Mouse (Mus musculus) MN1 (cell line): ENCODE measurements around the gene Foxj3.
"Not testable (repeated sequence)": the region's sequence is repeated elsewhere in the genome, so short reads cannot be mapped to it uniquely, and the experiment has no call there.

Source experiments
- DNase-seq: peaks from one replicate; pipeline ENCODE4 v3.0.0-alpha.2; 2016; ENCODE audit warnings: low spot score

Foxj3 gene

DNA sequence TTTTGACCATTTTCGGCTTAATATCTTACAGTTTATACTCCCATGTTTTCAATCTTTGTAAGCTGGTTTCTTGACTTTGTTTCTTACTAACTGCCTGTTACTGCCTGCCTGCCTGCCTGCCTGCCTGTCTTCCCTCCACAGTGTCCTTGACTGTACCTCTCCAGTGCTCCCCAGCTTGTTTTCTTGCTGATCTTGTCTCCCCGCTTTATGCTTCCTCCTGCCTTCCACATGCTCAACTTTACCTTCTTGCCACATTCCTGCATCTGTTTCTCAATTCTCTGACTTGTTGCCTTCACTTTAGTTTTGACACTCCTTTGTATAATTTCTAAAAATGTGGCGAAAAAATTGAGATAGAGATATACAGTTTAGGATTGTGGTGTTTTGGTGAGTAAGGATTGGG is 35.9 kb downstream of the Foxj3 start:
- DNase-seq = no peak

DNA sequence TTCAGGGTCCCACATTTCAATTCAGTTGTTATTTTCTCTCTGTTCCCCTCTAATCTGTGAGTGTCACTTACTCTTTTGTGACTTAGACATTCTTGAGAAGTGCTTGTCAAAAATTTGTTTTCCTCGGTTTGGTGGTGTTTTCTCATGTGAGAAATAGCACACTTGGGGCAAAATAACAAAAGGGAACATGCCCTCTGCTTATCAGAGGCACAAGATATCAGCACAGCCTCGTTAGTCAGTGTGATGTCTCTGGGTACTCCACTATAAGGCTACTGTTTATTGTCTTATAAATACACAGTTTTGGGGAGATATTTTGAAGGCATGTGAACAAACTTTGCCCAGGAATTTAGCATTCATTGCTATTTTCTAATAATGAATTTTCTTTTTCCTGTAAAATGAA is 37.7 kb downstream of the Foxj3 start:
- no peak for DNase-seq

DNA sequence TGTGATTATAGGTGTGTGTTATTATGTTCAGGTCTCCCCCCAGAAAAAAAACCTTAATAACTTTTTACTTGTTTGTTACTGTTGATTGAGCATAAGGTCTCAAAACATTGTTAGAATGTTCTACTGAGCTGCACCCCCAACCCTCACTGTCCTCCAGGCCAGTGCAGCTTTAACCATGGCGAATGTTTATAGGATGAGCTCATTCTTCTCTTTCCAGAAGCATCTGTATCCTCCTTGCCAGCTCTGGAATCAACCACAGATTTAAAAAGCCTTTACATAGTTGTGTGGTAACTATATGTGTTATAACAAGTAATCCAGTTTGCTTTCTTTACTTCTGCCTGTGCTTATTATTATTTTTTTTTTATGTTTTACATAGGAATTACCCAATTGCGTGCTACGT is 38.7 kb downstream of the Foxj3 start:
- DNase-seq = no peak

DNA sequence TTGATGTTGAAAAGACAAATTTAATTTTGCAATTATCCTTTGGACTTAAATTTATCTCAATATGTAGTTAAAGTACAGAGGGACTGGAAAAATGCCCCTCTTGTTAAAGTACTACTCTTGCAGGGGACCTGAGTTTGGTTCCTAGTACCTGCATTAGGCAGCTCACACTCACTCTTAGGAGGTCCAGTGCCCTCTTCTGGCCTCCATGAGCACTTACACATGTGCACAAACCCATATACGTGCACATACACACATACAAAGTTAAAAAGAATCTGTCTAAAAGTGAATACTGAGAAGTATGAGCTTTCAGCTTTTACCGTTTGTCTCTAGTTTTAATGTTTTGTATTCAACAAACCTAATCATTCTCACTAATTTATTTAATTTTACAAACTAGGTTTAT is 51.2 kb downstream of the Foxj3 start:
- no peak for DNase-seq

DNA sequence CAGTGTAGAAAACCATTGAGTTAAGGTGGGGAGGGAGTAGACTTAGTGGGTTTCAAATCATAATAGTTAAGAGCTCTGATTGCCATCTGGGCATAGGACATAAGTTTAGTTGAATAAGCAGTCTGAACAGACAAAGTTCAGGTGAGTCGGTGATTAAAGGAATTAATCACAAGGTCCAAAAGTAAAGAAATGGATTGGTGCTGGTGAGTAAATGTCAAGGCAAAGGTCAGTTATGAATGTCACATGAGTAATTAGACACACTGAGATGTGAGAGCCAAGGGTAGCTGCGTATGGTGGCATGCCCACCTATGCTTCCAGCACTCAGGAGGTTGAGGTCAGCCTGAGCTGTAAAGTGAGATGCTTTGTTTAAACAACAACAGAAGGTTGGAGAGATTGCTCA is 52.6 kb downstream of the Foxj3 start:
- DNase-seq = no peak

DNA sequence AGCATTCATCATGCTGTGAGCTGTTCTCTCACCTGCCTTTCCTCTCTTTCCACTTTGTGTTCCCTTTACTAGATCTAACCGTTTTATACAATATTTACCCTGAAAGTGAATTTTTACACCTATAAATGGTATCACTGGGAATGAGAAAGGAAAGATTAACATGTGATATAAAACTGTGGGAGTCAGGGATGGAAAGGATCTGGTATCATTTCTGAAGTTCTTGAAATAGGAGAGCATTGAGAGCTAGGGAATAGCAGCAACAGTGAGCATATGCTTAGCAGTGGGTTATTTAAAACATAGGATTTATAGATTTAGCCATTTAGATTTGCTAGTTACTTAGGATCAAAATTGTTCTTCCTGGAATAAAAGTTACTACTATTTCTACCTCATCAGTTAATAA is 53.2 kb downstream of the Foxj3 start:
- DNase-seq = no peak

DNA sequence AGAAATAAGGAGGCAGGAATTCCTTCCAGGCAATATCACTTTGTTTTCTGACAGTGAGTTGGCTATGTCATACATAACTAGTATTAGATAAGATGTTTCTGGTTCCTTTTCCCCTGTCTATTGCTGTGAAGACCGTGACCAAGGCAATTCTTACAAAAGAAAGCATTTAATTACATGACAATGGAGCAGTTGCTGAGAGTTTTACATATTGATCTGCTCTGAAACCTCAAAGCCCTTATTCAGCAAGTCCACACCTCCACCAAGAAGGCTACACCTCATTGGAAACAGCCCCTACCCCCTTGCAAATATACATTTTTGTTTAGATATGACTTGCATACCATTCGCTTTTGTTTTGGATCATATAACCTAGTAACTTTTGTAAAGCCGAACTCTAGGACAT is 55.7 kb downstream of the Foxj3 start:
- no peak for DNase-seq

DNA sequence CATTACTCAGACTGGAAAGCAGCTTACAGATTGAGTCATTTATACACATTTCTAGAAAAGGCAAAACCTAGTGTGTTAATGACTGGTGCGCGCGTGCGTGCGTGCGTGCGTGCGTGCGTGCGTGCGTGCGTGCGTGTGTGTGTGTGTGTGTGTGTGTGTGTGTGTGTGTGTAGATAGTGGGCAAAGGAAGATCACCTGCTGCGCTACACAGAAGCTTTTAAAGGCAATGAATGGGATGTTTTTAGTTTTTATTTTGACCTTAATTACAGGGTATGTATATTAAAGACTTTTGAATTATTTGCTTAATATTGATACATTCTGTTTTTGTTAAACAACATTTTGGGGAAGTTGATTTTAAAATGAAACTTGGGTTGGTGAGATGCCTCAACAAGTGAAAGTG is 57.5 kb downstream of the Foxj3 start:
- no peak for DNase-seq

DNA sequence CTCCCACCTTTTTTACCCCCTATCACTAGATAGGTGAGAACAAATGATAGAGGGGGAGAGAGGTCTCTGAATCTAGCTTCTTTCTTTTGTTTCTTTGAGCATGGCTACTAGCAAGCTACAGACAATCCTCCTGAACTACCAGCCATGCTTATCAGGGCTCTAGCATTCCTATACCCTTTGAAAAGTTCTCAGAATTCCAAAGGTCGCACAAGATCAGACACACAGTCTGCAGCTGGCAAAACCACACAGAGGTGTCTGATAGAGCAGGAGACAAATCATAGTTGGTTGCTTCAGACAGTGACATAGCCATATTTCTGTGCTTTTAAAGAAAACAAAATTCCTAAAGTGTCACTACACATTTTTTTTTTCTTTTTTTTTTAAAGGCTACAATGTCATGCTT is 62.8 kb downstream of the Foxj3 start:
- DNase-seq = no peak

DNA sequence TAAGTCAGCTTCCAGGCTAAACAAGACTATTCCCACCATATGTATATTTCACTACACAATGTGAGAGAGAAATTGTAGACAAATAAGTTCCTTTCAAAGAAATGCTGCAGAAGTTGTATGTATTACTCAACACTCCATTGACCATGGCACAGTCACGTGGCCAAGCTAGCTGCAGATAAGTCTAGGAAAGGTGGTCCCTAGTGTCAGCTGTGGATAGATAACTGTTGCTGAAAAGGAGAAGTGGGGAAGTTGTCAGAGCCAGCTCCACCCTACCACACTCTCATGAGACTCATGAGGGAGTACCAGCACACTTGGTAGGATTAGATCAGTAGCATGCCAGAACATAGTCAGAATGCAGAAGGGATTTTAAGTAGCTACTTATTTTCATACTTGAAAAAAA is 72.7 kb downstream of the Foxj3 start:
- no peak for DNase-seq

DNA sequence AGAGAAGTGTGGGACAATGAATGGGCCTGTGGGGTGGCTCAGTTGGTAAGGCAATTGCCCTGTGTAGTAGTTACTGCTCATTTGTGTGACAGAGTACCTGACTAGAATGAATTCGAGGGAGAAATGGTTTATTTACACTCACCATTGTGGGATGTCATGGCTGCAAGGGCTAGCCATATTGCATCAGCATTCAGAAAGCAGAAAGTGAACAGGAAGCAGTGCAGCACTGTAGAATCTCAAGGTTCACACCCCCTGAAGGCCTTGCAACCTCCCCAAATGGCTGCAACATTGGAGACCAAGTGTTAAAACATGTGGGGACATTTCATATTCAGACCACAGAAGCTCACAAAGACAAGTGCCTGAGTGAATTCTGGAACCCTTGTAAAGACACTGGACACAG is 77.3 kb downstream of the Foxj3 start:
- DNase-seq = peak; percentile 29

DNA sequence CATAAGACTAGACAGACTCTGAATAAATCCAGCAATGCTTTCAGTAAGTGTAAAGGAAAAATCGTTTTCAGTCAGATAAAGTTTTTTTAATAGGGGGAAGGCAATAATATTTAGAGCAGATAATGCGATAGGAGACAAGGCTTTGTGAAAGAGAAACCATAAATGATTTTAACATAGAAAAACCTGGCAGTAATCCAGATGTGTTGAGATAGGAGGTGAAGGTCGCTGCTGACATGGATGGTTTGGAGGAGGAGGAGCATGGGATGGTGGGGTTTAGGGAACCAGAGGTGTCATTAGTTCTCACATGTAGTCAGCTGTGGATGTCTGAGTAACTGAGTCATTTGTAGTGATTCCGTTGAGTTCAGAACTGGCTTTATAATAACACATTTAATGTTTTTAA is 77.9 kb downstream of the Foxj3 start:
- no peak for DNase-seq

DNA sequence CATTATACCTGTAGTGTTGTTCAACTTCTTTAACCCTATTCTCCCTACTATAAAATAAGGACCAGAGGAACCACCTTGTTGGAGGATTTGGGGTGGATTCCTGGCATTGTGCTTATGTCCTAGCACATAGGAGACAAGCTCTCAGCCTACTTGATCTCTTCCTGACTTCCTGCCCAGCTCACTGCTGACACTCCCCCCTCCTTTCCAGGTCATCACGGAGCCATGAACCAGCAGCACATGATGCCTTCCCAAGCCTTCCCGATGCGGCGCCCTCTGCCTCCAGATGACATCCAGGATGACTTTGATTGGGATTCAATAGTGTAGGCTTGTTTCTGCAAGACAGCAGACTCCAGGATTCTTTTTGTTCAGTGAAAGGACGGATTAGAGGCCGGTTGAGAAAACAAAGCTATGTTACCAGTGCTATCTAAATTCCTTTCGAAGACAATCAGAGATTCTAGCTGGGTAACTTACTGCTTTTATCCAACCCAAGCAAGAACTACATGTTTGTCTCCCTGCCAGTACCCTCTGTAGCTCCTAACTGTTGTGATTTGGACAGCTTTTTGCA is 89.4 kb downstream of the Foxj3 start:
- no peak for DNase-seq

DNA sequence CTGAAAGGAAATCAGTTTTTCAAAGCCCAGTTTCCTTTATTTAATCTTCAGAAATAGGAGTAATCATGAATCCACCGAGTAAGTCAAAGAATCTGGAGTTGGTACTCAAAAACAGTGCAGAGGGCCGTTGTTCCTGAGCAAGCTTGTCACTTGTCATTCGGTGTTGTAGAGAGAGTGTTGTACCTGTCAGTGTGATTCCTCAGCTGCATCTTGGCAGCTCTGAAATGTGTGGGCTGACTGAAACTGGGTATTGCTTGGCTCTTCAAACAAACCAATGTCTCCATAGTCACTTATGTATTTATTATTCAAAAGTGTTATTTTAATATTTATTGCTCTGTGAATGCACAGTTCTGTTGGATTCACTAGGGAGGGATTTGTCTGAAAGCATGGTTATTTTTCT is 90.1 kb downstream of the Foxj3 start:
- DNase-seq = no peak

DNA sequence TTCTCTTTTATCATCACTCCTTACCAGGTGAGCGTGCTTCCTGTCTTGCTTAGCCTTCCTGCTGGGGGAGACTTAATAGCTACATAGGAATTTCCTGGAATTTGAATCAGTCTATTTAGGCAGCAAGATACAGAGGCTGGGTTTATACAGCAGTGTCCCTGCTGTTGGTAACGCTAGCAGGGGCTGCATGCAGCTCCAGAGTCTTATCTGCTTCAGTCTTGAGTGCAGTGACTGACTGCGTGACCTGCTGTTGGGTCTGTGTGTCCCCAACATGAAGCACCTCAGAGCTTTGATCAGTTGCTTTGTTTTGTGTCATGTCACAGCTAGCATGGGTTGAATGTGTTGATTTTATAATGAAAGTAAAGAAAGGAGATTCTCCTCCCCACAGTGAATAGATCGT is 90.5 kb downstream of the Foxj3 start:
- no peak for DNase-seq

DNA sequence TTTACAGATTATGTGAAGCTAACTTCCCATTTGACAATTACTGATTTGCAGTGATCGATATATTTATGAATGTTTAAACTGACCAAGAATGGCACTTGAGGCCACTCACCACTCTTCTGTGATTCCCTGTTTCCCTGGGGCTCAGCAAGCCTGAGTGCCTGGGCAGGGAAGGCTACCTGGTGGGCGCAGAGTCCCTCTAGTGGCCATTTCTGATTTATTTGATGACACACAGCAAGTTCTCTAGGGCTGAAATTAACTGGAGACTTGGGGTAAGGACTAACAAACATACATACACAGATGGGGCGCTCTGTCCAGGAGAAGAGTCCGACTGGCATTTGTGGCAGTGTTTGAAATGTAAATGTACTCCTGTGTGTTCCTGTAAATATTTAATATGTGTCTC is 91.6 kb downstream of the Foxj3 start:
- not testable (repeated sequence) for DNase-seq

DNA sequence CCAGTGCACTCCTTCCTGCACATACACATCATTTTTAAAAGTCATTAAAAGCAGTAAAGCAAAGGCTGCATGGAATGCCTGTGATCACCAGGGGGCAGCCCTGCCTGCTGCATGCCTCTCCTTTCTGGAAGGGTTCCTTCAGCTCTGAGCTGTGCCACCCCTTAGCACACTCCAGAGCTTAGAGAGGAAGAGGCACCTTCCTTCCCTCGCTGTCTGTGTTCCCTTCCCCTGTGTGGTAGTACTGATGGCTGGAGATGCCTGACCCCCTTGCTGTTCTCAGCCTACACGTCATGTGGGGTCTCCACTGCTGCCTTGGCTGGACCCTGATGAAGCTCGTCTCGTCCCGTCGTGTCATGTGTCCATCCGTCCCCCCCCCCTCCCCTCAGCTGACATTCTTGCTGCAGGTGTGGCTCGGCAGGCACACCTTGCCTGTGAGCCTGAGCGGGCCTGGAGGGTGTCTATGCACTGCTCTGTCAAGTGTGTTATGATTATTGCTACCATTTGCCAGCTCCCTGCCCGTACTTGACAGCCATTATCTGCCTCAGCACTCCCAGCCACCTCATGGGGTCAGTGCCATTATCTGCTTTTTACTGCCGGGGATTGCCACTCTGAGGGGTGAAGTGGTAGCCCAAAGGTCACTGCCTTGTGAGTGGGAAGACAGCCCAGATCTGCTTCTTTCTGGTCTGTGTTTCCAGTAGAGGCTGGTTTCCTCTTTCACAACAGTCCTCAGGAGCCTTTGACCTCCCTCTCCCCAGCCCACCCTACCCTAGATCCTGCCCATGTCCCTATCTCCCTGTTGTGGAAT is 94.5 kb downstream of the Foxj3 start:
- DNase-seq = peak; percentile 28

DNA sequence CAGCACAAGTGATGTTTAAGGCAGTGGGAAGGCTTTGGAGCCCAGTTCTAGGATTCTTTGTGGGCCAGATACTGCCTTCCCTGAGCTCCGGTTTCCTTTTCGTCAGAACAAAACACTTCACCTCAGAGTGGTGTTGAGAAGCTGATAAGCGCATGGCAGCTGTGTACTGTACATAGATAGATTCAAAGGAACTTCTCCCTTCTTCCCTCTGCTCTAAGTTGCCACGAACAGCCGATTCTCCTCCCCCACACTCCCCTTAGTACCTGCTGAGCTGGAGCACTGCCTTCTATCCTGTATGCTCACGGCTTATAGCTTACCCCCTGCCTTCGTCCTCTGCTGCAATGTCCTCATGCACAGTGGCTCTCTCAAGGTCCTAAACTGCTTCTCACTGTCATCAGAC is 95.9 kb downstream of the Foxj3 start:
- DNase-seq = no peak

DNA sequence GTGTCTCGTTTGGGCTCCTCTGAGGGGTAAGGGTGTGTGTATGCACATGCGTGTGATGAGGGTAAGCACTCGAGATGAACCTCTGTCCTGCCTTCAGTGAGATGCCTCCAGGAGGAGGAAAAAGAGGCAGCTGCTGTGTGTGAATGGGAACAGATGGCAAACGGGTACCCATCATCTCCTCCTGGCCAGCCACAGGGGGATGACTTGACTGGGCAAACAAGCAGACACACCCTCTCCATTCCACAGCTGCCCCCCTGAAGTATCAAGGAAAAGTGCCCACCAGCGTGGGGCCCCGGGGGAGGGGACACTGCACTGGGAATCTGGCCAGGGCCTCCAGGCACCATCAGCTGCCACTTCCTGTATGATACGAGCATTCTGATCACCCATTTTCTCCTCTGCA is 96.5 kb downstream of the Foxj3 start:
- no peak for DNase-seq

DNA sequence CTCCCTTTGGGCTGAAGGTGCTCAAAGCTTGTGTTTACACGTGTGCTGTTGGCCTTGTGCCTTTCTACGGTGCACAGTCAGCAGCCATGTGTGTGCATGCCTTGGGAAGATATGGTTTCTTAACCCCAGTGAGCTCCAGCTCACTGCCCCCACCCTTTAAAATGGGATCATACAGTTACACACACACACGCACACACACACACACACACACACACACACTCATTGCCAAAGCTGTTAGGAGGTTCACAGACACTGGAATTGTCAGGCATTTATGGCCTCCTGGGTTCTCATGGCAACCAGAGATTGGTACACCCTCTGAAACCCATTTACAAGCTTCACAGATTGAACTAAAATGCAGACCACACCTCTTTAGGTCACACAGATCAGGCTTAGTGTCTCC is 97.1 kb downstream of the Foxj3 start:
- no peak for DNase-seq

DNA sequence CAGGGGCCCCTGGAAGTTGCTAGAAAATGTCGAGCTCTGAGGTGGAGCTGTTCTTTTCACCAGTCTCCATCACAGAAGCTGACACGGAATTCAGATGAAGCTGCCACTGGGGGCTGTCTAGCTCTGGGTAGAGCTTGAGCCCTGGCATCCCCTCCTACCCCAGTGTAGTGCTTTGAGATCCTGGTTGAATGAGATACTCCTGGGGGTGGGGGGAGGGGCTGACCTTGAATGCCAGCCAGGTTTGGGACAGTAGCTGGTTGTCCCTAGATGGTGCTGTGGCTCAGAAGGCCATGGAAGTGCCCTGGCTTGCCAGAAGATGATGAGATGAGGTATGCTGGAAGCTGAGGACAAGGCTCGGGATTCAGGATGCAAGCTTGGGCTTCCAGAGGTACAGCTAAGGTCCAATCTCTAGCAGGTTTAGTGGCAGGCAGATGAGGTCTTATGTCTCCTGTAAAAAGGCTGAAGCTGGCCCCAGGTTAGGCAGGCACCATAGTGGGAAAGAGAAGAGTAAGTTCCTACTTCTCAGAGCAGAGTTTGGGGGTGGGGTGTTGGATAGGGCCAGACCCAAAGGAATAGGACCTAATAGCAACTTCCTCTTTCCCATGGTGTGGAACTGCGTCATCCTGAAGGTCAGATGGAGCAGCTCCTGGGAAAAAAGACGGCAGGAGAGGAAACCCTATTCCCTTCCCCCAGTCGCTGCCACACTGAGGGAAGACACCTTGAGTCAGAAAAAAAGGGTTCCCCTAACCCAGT is 98.3 kb downstream of the Foxj3 start:
- DNase-seq = no peak

DNA sequence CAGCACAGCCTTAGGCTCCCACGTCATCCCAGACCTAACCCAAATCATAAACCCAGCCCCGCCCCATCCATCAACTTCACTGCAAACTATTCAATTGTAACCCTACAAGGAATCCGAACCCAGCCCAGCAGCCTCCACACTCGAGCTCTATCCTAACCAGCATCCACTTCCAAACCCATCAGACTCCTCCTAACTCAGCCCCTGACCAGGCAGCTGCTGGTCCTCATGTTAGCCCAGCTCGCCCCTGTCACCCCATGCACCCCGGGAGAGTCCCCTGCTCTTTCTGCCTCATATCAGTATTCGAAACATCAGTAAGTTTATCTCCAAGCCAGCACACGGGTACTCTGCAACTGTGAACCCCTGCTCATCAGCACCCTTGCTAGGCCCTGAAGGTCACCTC is 98.9 kb downstream of the Foxj3 start:
- no peak for DNase-seq

DNA sequence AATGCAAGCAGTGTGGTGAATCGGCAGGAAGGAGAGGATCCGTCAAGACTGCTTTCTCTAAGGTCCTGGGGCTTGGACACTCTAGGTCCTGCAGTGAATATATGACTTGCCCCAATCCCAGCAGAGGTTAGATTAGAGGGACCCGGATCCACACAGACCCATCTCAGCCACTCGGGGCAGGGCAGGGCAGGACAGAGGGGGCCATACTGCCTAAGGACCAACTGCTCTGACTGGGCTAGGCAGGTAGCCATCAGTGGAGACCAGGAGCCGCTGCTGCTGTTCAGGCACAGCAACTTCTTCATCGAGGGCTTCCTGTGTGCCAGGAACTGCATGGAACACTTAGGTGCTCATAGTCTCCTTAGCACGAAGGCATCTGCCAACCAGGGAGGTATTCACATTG is 99.9 kb downstream of the Foxj3 start:
- DNase-seq = no peak
